Mouse (Mus musculus) heart, embryonic 11.5 days (tissue): ENCODE data around the gene St7l. TPM values are rescaled to one million over a fixed set of nuclear protein-coding genes. Genes with fewer than 3 reads are reported as not detected.

ENCODE experiments used
- ATAC-seq: fragments of 200-750 bp; cut with Nextera tagmentation; replicated peaks from 2 replicates; pipeline ENCODE4 v1.8.0; 2017; ENCODE audit warnings: moderate library complexity; ENCODE audit not compliant: insufficient number of reproducible peaks, low FRiP score, low TSS enrichment
- H3K27ac ChIP-seq: fragments of 300-500 bp; sonication (generic); 2 replicates; pipeline ENCODE4 v1.5.1; 2014; ENCODE audit warnings: mild to moderate bottlenecking, low read depth, low read length
- H3K27me3 ChIP-seq: fragments of 300-500 bp; sonication (generic); 2 replicates; pipeline ENCODE4 v1.6.1; 2014; ENCODE audit warnings: mild to moderate bottlenecking, low read length, mixed read lengths; ENCODE audit not compliant: control insufficient read depth, insufficient read depth
- H3K36me3 ChIP-seq: fragments of 300-500 bp; sonication (generic); 2 replicates; pipeline ENCODE4 v1.6.1; 2014; ENCODE audit warnings: mild to moderate bottlenecking, low read length, moderate library complexity, mixed read lengths; ENCODE audit not compliant: control insufficient read depth, insufficient read depth
- H3K4me1 ChIP-seq: fragments of 300-500 bp; sonication (generic); 2 replicates; pipeline ENCODE4 v1.6.1; 2014; ENCODE audit warnings: low read length; ENCODE audit not compliant: control insufficient read depth, insufficient read depth
- H3K4me2 ChIP-seq: fragments of 300-500 bp; sonication (generic); 2 replicates; pipeline ENCODE4 v1.6.1; 2014; ENCODE audit warnings: mild to moderate bottlenecking, moderate library complexity
- H3K4me3 ChIP-seq: fragments of 300-500 bp; sonication (generic); 2 replicates; pipeline ENCODE4 v1.5.1; 2014; ENCODE audit warnings: low read depth, low read length
- H3K9ac ChIP-seq: fragments of 300-500 bp; sonication (generic); 2 replicates; pipeline ENCODE4 v1.6.1; 2014; ENCODE audit warnings: mild to moderate bottlenecking, low read depth, low read length, moderate library complexity
- H3K9me3 ChIP-seq: fragments of 300-500 bp; sonication (generic); replicated peaks from 2 replicates; pipeline ENCODE4 v1.6.1; 2016; ENCODE audit warnings: low read length; ENCODE audit not compliant: control insufficient read depth
- WGBS: fragments of 180-500 bp; shearing (Covaris S2); extraction: QIAGEN DNeasy Blood & Tissue Kit; methylation state at CpG from one replicate; pipeline ENCODE4 v1.1.7; 2014; ENCODE audit not compliant: insufficient replicate concordance; 5-methylcytosine and 5-hydroxymethylcytosine counted together
- polyA plus RNA-seq: library from polyadenylated mRNA; unstranded; fragments of >200 nt; fragmentation: Nextera tagmentation; extraction: Ambion mirVana; gene quantifications from 2 replicates; pipeline ENCODE4 v1.2.1, GENCODE M21; 2014

St7l gene
- polyA plus RNA-seq, 1 experiment from 2014 or later: 29.4 TPM

GRCm38 (mm10) chr3:104822413-104822812 lies 41.4 kb upstream of the St7l start:
- H3K9me3 ChIP-seq: no peaks in the 10 kb centered on the region
- ATAC-seq: no peak
- peaks cover 3% of the 10 kb centered on the region; the same call in 1 of the 2 replicates for H3K36me3 ChIP-seq
- no peaks in the 10 kb centered on the region for H3K27me3 ChIP-seq
- H3K4me2 ChIP-seq: no peak overlapping the region
- no peak overlapping the region for H3K27ac ChIP-seq
- no peak overlapping the region for H3K9ac ChIP-seq
- peaks cover 12% of the 10 kb centered on the region for H3K4me1 ChIP-seq
- 87% methylated on average over 3 of the region's 3 CpGs for WGBS
- no peak overlapping the region for H3K4me3 ChIP-seq

DNA sequence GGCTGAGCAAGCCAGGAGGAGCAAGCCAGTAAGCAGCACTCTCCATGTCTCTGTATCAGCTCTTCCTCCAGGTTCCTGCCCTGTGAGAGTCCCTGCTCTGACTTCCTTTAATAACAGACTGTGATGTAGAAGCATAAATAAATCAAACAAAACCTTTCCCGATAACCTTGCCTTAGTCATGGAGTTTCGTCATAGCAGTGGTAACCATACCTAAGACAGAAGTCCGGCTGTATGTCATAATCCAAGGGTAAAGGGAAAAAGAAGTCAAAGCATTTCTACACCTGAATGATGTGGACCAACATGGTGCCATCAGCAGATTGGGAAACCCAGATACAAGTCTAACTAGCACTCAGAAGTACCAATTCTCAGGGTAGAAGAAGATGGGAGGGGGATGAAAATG lies 28.0 kb upstream of the St7l start:
- Histone ChIP-seq H3K27me3 (no peaks in the 10 kb centered on the region), H3K4me1 (0 out of 2 replicates have a peak, but pooled peaks cover 3% of the 10 kb centered on the region), H3K36me3 (peaks cover 17% of the 10 kb centered on the region), H3K9ac (no peak overlapping the region), H3K27ac (no peak overlapping the region), H3K4me3 (no peak overlapping the region), H3K4me2 (no peak overlapping the region), H3K9me3 (no peaks in the 10 kb centered on the region)
- ATAC-seq: no peak
- WGBS: 95% methylated on average over 3 of the region's 3 CpGs

GRCm38 (mm10) chr3:104841049-104841448 lies 22.8 kb upstream of the St7l start:
- 88% methylated on average over 5 of the region's 5 CpGs for WGBS
- H3K36me3 ChIP-seq: peaks cover 16% of the 10 kb centered on the region
- no peaks in the 10 kb centered on the region for H3K27me3 ChIP-seq
- no peak overlapping the region for H3K4me3 ChIP-seq
- H3K4me1 ChIP-seq: 0 out of 2 replicates have a peak, but pooled peaks cover 3% of the 10 kb centered on the region
- H3K4me2 ChIP-seq: no peak overlapping the region
- no peak overlapping the region for H3K27ac ChIP-seq
- ATAC-seq: no peak
- no peaks in the 10 kb centered on the region for H3K9me3 ChIP-seq
- H3K9ac ChIP-seq: no peak overlapping the region

GRCm38 (mm10) chr3:104846601-104847000 lies 17.2 kb upstream of the St7l start:
- H3K27ac ChIP-seq: no peak overlapping the region
- ATAC-seq: no peak
- H3K9me3 ChIP-seq: no peaks in the 10 kb centered on the region
- no peak overlapping the region for H3K4me2 ChIP-seq
- peaks cover 16% of the 10 kb centered on the region for H3K36me3 ChIP-seq
- peaks cover 2% of the 10 kb centered on the region; the same call in 1 of the 2 replicates for H3K4me1 ChIP-seq
- no peak overlapping the region for H3K4me3 ChIP-seq
- WGBS: 81% methylated on average over 4 of the region's 4 CpGs
- no peak overlapping the region for H3K9ac ChIP-seq
- no peaks in the 10 kb centered on the region for H3K27me3 ChIP-seq

DNA sequence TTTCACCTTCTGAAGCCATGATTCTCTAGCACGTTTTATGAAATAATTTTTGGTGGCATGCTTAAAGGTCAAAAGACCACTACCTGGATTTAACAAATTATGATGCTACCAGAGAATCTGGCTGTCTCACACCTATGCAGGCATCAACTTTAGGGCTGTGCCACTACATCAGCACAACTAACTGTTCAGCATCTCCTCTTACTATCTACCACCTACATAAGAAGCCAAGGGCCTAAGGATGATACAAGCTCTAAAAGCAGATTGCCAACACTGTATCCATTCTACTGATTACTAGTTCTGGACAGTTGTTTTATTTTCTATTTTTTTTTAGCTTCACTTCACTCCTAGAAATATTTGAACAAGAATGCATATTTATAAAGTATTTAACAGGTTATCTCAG lies 9.3 kb upstream of the St7l start:
- H3K4me3 ChIP-seq: no peak overlapping the region
- no peaks in the 10 kb centered on the region for H3K9me3 ChIP-seq
- H3K4me2 ChIP-seq: no peak overlapping the region
- H3K4me1 ChIP-seq: peaks cover 2% of the 10 kb centered on the region; the same call in 1 of the 2 replicates
- no peaks in the 10 kb centered on the region for H3K27me3 ChIP-seq
- peaks cover 9% of the 10 kb centered on the region for H3K36me3 ChIP-seq
- 85% methylated on average over 1 of the region's 1 CpGs for WGBS
- ATAC-seq: no peak
- H3K27ac ChIP-seq: no peak overlapping the region
- no peak overlapping the region for H3K9ac ChIP-seq

DNA sequence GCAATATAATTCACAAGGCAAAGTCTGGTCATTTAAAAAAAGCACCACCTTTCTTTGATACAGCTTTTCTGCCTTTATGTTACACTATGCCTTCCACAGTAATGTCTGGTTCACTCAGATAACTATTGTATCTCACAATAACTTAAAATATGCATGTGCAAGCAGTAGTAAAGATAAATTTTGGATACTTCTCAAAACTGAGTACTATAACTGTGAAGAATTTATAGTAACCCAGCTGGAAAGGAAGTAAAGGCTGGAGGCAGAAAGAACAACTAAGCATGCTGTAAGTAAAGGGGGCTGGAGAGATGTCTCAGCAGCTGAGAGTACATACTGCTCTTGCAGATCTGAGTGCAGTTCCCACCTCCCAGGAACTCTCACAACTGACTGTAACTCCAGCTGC lies 8.9 kb upstream of the St7l start:
- Histone ChIP-seq H3K4me2 (no peak overlapping the region), H3K4me1 (peaks cover 5% of the 10 kb centered on the region; the same call in 1 of the 2 replicates), H3K27me3 (no peaks in the 10 kb centered on the region), H3K27ac (no peak overlapping the region), H3K36me3 (peaks cover 9% of the 10 kb centered on the region), H3K9ac (0 out of 2 replicates have a peak overlapping the region, but pooled peaks have one; percentile 16), H3K9me3 (no peaks in the 10 kb centered on the region), H3K4me3 (no peak overlapping the region)
- no peak for ATAC-seq

- H3K4me1 ChIP-seq: peaks cover 5% of the 10 kb centered on the region; the same call in 1 of the 2 replicates
- H3K27ac ChIP-seq: no peak overlapping the region
- no peaks in the 10 kb centered on the region for H3K9me3 ChIP-seq
- no peak for ATAC-seq
- no peak overlapping the region for H3K4me2 ChIP-seq
- WGBS: 48% methylated on average over 1 of the region's 1 CpGs
- peaks cover 9% of the 10 kb centered on the region for H3K36me3 ChIP-seq
- H3K27me3 ChIP-seq: no peaks in the 10 kb centered on the region
- no peak overlapping the region for H3K4me3 ChIP-seq
- H3K9ac ChIP-seq: no peak overlapping the region
These were observed 7.7 kb upstream of the St7l start for GRCm38 (mm10) chr3:104856106-104856505.

- Histone ChIP-seq H3K27me3 (no peaks in the 10 kb centered on the region), H3K4me3 (no peak overlapping the region), H3K27ac (no peak overlapping the region), H3K9ac (no peak overlapping the region), H3K4me1 (peaks cover 13% of the 10 kb centered on the region), H3K9me3 (no peaks in the 10 kb centered on the region), H3K4me2 (no peak overlapping the region), H3K36me3 (peaks cover 9% of the 10 kb centered on the region)
- no peak for ATAC-seq
- 89% methylated on average over 1 of the region's 1 CpGs for WGBS
These were observed 5.2 kb upstream of the St7l start for GRCm38 (mm10) chr3:104858560-104858959.

DNA sequence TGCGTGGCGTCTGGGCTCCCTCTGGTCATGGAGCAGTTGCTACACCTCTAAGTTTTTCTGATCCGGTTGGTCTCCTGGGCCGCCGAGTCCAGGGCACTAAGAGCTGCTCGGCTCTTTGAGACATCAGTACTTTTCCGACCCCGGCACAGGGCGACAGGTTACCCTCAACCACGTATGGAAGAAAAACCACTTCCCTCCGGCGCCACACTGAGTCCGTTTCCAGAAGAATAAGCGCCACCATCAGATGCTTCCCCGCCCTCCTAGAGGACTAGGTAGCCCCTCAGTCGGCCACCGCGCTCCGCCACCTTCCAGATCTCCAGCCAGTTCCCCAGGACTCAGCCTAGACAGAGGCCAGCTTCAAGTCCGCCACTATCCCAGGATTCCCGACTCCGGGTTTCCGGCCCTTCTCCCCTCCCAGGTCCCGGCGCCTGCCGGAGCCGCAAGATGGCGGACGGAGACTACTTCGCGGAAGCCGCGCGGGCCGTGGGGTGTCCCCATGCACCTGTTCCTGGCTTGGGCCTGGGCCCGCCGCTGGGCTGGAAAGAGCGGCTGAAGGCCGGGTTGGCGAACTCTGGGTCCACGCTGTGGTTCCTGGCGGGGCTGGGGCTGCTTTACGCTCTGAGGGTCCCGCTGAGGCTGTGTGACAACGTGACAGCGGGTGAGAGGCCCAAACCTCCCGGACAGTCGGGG lies 991 bp downstream of the St7l start:
- Histone ChIP-seq H3K36me3 (no peaks in the 10 kb centered on the region; the same call in 1 of the 2 replicates), H3K4me2 (peak overlapping the region; percentile 84), H3K9ac (peak overlapping the region; percentile 99), H3K27ac (peak overlapping the region; percentile 98), H3K4me1 (peaks cover 18% of the 10 kb centered on the region), H3K9me3 (no peaks in the 10 kb centered on the region), H3K27me3 (no peaks in the 10 kb centered on the region), H3K4me3 (peak overlapping the region; percentile 97)
- peak; percentile 83 for ATAC-seq
- under 1% methylated on average over 48 of the region's 48 CpGs for WGBS
